Mouse (Mus musculus) hindbrain, postnatal 0 days (tissue): ENCODE data around the gene Cep19. TPM values are rescaled to one million over a fixed set of nuclear protein-coding genes. Genes with fewer than 3 reads are reported as not detected.

Experiments
- ATAC-seq: fragments of 200-750 bp; cut with Nextera tagmentation; 2 replicates; pipeline ENCODE4 v1.8.0; 2017; ENCODE audit warnings: mild to moderate bottlenecking, moderate TSS enrichment, moderate library complexity
- DNase-seq: peaks from one replicate; pipeline ENCODE4 v3.0.0-alpha.2; 2015; ENCODE audit warnings: low spot score
- H3K27ac ChIP-seq: fragments of 300-500 bp; sonication (generic); 2 replicates; pipeline ENCODE4 v1.5.1; 2014; ENCODE audit warnings: mild to moderate bottlenecking
- H3K27me3 ChIP-seq: fragments of 300-500 bp; sonication (generic); 2 replicates; pipeline ENCODE4 v1.6.1; 2014; ENCODE audit warnings: low read length, mixed read lengths; ENCODE audit not compliant: insufficient read depth
- H3K36me3 ChIP-seq: fragments of 300-500 bp; sonication (generic); 2 replicates; pipeline ENCODE4 v1.6.1; 2014; ENCODE audit warnings: low read length, mixed read lengths; ENCODE audit not compliant: insufficient read depth
- H3K4me1 ChIP-seq: fragments of 300-500 bp; sonication (generic); 2 replicates; pipeline ENCODE4 v1.6.1; 2014; ENCODE audit warnings: antibody characterized with exemption, low read length, mixed read lengths; ENCODE audit not compliant: insufficient read depth
- H3K4me2 ChIP-seq: fragments of 300-500 bp; sonication (generic); 2 replicates; pipeline ENCODE4 v1.6.1; 2014; ENCODE audit warnings: low read depth, mild to moderate bottlenecking, low read length, moderate library complexity, mixed read lengths
- H3K4me3 ChIP-seq: fragments of 300-500 bp; sonication (generic); 2 replicates; pipeline ENCODE4 v1.5.1; 2014; ENCODE audit warnings: low read length
- H3K9ac ChIP-seq: fragments of 300-500 bp; sonication (generic); replicated peaks from 2 replicates; pipeline ENCODE4 v1.6.1; 2014; ENCODE audit warnings: mild to moderate bottlenecking, low read length, moderate library complexity, mixed read lengths
- H3K9me3 ChIP-seq: fragments of 300-500 bp; sonication (generic); 2 replicates; pipeline ENCODE4 v1.6.1; 2016; ENCODE audit warnings: low read length, mixed read lengths
- CTCF ChIP-seq: IDR thresholded peaks from 2 replicates; pipeline ENCODE4 v1.5.1; 2016; ENCODE audit warnings: antibody characterized with exemption, control low read depth, low read depth
- WGBS: fragments of 180-500 bp; shearing (Covaris S2); extraction: QIAGEN DNeasy Blood & Tissue Kit; methylation state at CpG from one replicate; pipeline ENCODE4 v1.1.7; 2014; 5-methylcytosine and 5-hydroxymethylcytosine counted together
- polyA plus RNA-seq: library from polyadenylated mRNA; unstranded; fragments of >200 nt; fragmentation: Nextera tagmentation; extraction: Ambion mirVana; gene quantifications from 2 replicates; pipeline ENCODE4 v1.2.1, GENCODE M21; 2015
- total RNA-seq: library from RNA; depleted of rRNA; stranded (reverse); fragments of >200 nt; gene quantifications from 2 replicates; pipeline ENCODE4 v1.2.3, GENCODE M21; 2014

Gene Cep19
- total and polyA plus RNA-seq, 2 experiments from 2014 or later = 20.1 to 55.0 TPM

GRCm38 (mm10) chr16:32135842-32136357 is 36.3 kb downstream of the Cep19 start:
- Histone ChIP-seq H3K4me3 (no peak overlapping the region), H3K9me3 (no peaks in the 10 kb centered on the region), H3K27me3 (no peaks in the 10 kb centered on the region), H3K4me1 (no peaks in the 10 kb centered on the region), H3K36me3 (no peaks in the 10 kb centered on the region), H3K27ac (no peak overlapping the region), H3K4me2 (no peak overlapping the region), H3K9ac (no peak overlapping the region)
- WGBS = 79% methylated on average over 7 of the region's 7 CpGs
- no peak for TF ChIP-seq CTCF
- DNase-seq = no peak
- ATAC-seq = no peak

- Histone ChIP-seq H3K9me3 (no peaks in the 10 kb centered on the region), H3K4me3 (no peak overlapping the region), H3K9ac (no peak overlapping the region), H3K4me2 (no peak overlapping the region), H3K27ac (no peak overlapping the region), H3K4me1 (no peaks in the 10 kb centered on the region), H3K36me3 (no peaks in the 10 kb centered on the region), H3K27me3 (no peaks in the 10 kb centered on the region)
- ATAC-seq (no peak), DNase-seq (no peak)
- TF ChIP-seq CTCF = no peak
- 90% methylated on average over 1 of the region's 1 CpGs for whole genome bisulfite sequencing
Measured at GRCm38 (mm10) chr16:32138954-32139353, 39.4 kb downstream of the Cep19 start.

GRCm38 (mm10) chr16:32143766-32144165 is 44.2 kb downstream of the Cep19 start:
- H3K4me3 ChIP-seq = no peak overlapping the region
- DNase-seq = no peak
- 93% methylated on average over 15 of the region's 15 CpGs for WGBS

DNA sequence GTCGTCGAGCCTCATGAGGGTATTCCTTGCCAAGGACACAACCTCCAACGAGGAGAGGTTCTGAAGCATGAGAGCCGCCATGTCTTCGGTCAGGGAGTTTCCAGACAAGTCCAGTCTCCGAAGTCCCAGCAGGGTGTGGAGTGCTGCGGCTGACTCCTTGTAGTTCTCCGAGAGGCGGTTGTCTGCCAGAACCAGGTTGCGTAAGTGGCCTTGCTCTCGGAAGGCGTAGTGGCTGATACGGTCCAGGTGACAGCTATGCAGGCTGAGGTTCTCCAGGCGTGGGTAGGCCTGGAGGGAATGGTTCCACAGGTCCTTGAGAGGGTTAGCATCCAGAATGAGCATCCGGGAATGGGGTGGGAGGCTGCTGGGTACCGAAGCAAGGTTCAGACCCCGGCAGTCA is 45.0 kb downstream of the Cep19 start:
- H3K36me3 ChIP-seq = no peaks in the 10 kb centered on the region
- no peaks in the 10 kb centered on the region for H3K9me3 ChIP-seq
- no peak for TF ChIP-seq CTCF
- H3K9ac ChIP-seq = no peak overlapping the region
- no peaks in the 10 kb centered on the region for H3K27me3 ChIP-seq
- no peak for ATAC-seq
- H3K4me1 ChIP-seq = no peaks in the 10 kb centered on the region
- H3K4me3 ChIP-seq = no peak overlapping the region
- 90% methylated on average over 17 of the region's 17 CpGs for WGBS
- H3K4me2 ChIP-seq = no peak overlapping the region
- no peak overlapping the region for H3K27ac ChIP-seq
- no peak for DNase-seq

More at GRCm38 (mm10) chr16:32143766-32144165, 44.2 kb downstream of the Cep19 start:
- no peaks in the 10 kb centered on the region for H3K4me1 ChIP-seq
- H3K9me3 ChIP-seq = no peaks in the 10 kb centered on the region
- no peaks in the 10 kb centered on the region for H3K27me3 ChIP-seq
- H3K36me3 ChIP-seq = no peaks in the 10 kb centered on the region
- no peak for ATAC-seq
- no peak overlapping the region for H3K27ac ChIP-seq
- TF ChIP-seq CTCF = no peak
- no peak overlapping the region for H3K9ac ChIP-seq
- H3K4me2 ChIP-seq = no peak overlapping the region

DNA sequence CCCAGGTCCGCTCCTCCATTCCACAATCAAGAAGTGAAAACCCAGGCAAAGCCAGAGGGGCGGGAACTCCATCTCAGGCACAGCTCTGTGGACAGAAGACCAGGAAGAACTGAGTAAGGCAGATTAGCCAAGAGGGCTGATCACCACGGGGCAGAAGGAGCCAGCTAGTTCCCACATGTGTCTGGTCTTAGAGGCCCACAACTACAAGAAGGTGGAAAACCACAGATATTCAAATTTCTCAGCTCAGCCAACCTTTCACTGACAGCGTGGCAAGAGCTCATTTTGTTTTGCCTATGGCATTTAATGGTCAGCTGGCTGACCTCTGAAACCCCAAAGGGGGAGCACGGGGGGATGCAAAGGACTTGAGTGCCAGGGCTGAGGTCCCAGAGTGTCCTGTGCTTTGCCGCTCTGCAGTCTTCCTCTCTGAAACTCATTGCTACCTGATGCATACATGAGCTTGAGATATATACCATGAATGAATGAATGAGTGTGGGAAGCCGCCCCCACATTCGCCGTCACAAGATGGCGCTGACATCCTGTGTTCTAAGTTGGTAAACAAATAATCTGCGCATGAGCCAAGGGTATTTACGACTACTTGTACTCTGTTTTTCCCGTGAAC is 48.1 kb downstream of the Cep19 start:
- peak; percentile 32; the same call in 1 of the 2 replicates for ATAC-seq
- DNase-seq = no peak
- Histone ChIP-seq H3K27ac (no peak overlapping the region), H3K4me2 (peak overlapping the region; percentile 38), H3K4me3 (no peak overlapping the region), H3K36me3 (no peaks in the 10 kb centered on the region), H3K27me3 (no peaks in the 10 kb centered on the region), H3K4me1 (no peaks in the 10 kb centered on the region), H3K9me3 (no peaks in the 10 kb centered on the region), H3K9ac (no peak overlapping the region)
- WGBS = 62% methylated on average over 11 of the region's 13 CpGs
- TF ChIP-seq CTCF = no peak; the same call in 1 of the 2 replicates

GRCm38 (mm10) chr16:32153976-32154375 is 54.4 kb downstream of the Cep19 start:
- Histone ChIP-seq H3K9me3 (no peaks in the 10 kb centered on the region), H3K4me2 (peak overlapping the region; percentile 25; the same call in 1 of the 2 replicates), H3K27me3 (no peaks in the 10 kb centered on the region), H3K4me3 (no peak overlapping the region), H3K4me1 (no peaks in the 10 kb centered on the region), H3K36me3 (no peaks in the 10 kb centered on the region), H3K27ac (peak overlapping the region; percentile 32; the same call in 1 of the 2 replicates), H3K9ac (no peak overlapping the region)
- no peak for TF ChIP-seq CTCF
- WGBS = 75% methylated on average over 1 of the region's 1 CpGs
- DNase-seq (no peak), ATAC-seq (peak; percentile 29; the same call in 1 of the 2 replicates)

DNA sequence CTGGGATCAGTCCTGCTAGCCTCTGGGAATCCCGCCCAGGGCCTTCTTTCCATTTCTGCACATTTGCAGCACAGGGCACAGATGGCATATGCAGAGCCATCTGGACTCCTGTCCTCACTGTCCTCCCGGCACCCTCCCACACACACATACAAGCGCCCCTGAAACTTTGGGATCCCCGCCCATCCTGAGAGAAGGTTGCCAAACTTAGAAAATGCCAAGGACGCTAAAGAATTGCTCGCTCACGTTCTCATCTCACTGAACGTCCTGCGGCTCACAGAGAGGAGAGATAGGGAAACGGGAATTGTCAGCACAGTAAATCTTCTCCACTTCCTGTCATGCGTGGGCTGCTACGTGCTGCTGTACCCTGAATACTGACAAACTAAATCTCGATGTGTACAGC is 54.8 kb downstream of the Cep19 start:
- Histone ChIP-seq H3K9ac (no peak overlapping the region), H3K4me2 (peak overlapping the region; percentile 25; the same call in 1 of the 2 replicates), H3K4me3 (no peak overlapping the region), H3K9me3 (no peaks in the 10 kb centered on the region), H3K36me3 (no peaks in the 10 kb centered on the region), H3K27me3 (no peaks in the 10 kb centered on the region), H3K4me1 (no peaks in the 10 kb centered on the region), H3K27ac (peak overlapping the region; percentile 32; the same call in 1 of the 2 replicates)
- 50% methylated on average over 13 of the region's 13 CpGs for WGBS
- ATAC-seq (peak; percentile 62), DNase-seq (peak; percentile 55)
- no peak for TF ChIP-seq CTCF
